Mouse (Mus musculus): ENCODE measurements around the gene Aldh16a1. TPM values are rescaled to one million over a fixed set of nuclear protein-coding genes. Genes with fewer than 3 reads are reported as not detected.
"Not testable (repeated sequence)": the region's sequence is repeated elsewhere in the genome, so short reads cannot be mapped to it uniquely, and the experiment has no call there.

Aldh16a1 gene
- total RNA-seq, 4 experiments from 2014 or later, result 76.3 to 79.7 (median 77.2) TPM

DNA sequence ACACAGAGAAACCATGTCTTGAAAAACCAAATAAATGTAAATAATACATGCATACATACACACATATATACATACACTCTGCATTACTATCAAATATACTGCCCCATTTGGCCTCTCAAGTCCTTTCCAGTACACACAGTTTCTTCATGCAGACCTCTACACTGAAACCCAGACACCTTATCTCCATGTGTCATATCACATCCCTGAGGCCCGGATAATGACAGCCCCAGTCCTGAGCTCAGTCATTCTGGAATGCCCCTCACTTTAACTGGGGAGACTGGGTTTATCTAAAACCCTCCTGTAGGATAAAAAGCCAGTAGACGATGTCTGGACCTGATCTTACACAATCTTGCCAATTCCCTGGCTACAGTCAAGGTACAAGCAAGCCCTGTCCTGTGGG, 40.9 kb downstream of the Aldh16a1 start:
- no peak for DNase-seq

DNA sequence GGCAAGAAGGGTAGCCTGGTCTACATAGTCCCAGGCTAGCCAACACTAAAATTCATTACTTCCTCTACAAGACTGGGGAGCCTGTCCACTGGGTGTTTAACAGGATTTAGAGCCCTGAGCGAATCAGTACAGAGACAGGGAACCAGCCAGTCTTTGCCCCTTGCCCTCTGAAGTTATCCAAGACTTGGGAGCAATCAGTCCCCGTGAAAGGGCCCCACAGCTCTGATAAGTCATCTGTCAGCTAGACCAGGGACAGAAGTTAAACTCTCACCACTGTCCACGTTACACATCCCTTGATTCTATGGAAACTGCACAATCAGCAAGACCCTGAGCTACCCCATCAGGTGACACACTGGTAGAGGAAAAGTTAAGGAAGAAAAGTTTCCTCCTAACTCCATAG, 41.9 kb downstream of the Aldh16a1 start:
- DNase-seq, result no peak

DNA sequence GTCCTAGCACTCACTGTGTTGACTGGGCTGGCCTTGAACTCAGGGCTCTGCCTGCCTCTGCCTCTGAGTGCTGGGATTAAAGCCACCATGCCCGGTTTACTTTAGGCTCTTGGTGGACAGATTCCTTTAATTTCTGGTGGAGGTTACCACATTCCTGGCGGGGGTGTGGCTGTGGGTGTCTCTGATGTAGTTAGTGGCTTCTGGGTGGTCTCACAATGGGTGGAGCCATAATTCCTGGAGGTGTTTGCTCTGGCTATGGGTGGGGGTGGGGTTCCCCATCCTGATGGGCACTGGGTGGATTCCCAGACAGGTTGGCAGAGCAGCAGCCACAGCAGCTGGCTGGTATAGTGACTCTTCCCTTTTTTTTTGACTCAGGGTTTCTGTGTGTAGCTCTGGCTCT, 42.4 kb downstream of the Aldh16a1 start:
- no peak for DNase-seq

DNA sequence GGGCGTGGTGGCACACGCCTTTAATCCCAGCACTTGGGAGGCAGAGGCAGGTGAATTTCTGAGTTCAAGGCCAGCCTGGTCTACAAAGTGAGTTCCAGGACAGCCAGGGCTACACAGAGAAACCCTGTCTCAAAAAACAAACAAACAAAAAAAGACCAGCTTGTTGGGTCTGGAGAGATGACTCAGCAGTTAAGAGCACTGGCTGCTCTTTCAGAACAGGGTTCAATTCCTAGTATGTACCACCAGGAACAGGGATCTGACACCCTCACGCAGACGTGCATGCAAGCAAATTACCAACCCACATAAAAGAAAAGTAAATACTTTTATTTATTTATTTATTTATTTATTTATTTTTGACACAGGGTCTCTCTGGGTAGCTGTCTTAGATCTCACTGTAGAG, 44.3 kb downstream of the Aldh16a1 start:
- not testable (repeated sequence) for DNase-seq

DNA sequence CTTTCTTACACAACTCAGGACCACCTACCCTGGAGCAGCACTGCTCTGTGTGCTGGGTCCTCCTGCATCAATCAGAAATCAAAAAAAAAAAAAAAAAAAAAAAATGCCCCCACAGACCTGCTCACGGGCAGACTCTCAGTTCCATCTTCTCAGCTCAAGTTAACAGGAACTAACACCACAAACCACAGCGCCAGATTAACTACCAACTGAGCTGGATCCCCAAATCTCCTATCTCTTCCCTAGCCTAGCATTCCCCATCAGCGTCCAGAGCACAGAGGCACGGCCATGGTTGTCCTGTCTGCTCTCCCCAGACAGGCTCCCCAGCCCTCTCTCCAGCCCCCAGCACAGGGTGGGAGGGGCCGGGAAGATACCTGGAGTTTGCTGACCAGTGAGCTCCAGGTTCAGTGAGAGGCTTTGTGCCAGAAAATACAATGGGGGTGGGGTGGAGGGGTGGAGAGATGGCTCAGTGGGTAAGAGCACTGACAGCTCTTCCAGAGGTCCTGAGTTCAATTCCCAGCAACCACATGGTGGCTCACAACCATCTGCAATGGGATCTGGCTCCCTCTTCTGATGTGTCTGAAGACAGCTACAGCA, 47.2 kb downstream of the Aldh16a1 start:
- DNase-seq, result no peak

DNA sequence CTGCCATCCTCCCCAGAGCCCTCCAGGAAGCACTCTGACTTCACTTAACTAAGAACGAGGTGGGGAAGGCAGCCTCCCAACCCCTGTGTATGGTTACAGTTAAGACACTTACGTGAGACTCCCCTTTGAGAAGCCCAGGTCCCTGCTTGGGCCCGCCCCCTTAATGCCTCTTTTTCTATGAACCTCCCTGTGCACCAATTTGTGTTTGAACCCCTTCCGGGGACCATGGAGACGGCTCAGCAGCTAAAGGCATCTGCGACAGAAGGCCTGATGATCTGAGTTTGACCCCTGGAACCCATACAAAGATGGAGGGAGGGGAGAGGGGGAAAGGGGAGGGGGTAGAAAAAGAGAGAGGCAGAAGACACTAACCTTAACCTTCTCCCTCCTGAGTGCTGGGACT, 47.9 kb downstream of the Aldh16a1 start:
- DNase-seq, result no peak

DNA sequence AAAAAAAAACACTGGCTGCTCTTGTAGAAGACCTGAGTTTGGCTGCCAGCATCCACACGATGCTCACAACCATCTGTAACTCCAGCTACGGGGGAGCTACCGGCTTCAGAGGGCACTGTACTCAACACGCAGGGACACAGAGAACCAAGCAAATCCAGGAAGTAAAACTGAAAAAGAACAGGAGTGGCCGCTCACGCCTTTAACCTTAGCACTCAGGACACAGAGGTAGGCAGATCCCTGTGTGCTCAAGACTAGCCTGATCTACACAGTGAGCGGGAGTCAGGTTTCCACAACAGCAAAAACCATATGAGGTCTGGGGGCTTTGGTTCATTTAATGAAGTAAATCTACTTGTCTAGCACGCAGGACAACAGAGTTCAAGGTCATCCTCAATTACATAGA, 48.9 kb downstream of the Aldh16a1 start:
- no peak for DNase-seq

DNA sequence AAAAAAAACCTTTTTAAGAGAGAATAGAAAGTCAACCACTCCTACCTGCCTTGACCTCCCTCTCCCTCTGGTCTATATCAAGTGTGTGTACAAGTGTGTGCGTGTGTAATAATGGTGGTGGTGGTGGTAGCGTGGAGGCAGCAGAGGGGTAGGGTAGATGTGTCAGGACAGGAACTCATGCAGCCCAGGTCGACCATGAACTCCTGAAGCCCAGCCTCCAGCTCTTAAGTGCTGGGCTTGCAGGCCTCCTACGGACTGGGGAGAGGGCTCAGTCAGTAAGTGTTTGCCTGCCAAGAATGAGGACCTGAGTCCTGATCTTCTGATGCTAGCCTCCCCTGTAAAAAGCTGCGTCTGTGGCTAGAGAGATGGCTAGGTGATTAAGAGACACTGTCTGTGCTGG, 49.4 kb downstream of the Aldh16a1 start:
- no peak for DNase-seq

DNA sequence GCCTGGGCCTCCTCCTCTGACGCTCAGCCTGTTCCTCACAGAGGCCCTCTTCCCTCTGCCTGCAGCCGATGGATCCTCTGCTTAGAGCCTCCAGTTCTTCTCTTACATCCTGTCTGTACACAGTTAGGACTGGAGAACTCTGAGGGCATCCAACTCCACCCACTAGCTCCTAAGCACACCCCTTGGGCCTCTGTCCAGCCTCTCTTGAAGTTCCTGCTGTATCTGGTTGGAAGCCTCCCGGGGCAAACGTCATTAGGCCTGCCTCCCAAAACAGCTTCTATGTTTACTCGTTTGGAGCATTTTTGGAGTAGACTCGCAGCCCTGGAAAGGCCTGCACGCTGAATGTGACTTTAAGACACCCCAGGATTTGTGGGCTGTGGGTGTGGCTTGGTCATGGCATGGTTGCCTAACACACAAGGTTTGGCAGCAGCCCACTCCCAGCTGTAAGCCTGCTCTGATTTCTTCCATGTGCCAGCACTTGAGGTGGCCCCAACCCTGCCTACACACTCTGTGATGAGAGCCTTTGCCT, 50.7 kb downstream of the Aldh16a1 start, which contains the start of gene Fcgrt:
TSS of gene Fcgrt (minus strand) at position 200 of the 529 bp plus-strand sequence.
- DNase-seq, result peak; percentile 96

DNA sequence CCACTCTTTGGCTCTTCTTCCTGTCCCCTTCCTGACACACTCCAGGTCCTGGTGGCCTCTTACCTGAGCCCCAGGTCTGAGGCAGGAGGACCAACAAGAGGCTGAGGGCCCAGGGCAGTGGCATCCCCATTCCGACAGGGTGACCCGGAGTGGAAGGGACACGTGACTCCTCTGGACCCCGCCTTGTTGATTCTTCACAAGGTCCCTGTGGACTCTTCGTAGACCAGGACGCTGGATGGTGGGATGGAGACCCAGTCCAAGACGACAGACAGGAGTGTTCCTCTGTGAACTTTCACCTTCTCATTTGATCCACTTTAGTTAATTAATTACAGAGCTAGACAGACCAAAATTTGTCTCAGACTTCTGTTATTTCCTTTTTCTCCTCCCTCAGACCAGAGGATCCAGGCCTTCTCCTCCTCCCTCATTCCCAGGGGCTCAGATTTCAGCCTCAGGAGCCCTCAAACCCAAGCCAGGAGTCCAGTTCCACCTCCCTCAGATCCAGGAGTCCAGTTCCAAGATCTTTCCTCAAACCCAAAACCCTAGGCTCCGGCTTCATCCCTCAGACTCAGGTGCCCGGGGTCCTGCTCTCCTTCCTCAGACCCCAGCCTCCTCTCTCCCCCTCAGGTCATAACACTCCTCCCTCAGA, 51.3 kb downstream of the Aldh16a1 start:
- no peak for DNase-seq

DNA sequence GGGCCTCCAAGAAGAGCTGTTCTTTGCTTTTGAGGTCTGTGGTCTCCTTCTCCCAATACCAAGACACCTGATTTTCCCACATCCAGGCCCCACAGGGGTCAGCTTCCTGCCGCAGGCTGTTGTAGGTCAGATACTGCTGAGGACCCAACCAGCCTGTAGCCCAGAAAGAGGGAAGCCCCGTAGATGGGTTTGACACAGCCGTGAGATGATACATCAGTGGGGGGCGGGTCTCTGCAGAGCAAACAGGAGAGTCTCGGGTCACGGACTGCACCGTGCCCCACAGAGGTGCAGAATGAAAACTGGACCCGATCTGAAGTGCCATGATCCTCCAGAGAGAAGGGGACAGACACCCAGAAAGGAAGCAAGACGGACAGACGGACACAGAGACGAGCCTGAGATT, 51.9 kb downstream of the Aldh16a1 start:
- no peak for DNase-seq

DNA sequence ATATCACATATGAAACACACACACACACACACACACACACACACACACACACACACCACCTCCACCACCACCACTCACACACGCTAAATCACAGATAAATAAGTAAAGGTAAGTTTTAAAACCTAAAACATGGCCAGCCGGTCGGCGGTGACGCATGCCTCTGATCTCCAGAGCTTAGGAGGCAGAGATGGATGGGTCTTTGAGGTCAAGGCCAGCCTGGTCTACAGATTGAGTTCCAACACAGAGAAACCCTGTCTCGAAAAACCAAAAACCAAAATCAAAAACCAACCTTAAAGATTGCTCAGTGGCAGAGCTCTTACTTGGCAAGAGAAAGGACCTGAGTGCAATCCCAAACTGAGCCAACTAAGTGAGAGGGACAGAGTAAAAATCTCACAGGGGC, 54.3 kb downstream of the Aldh16a1 start:
- DNase-seq, result no peak

DNA sequence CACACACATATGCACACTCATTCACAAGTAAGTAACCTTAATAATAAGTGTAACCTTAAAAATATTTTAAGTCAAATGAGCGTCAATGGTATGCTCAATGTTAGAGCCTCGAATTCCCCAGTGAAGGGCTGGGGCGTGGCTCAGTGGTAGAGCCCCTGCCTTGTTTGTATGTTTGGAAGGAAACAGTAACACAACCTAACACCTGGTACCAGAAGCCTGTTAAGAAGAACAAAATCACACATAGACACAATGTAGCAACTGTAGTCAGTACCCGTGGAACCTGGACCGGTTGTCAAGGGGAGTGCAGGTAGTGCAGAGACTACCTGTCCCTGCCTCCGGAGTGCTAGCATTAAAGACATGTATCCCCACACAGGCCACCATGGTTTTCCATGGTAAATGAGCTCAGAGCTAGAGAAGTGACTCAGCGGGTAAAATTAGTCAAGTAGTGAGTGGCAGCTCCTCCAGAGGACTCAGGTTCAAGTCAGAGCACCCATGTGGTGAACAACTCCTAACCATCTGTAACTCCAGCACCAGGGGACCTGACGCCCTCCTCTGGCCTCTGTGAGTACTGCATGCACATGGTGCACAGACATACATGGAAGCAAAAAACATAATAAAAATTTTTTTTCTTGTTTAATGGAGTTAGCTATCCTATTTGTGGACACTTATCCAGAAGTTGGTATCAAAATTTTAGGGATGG, 55.7 kb downstream of the Aldh16a1 start:
- DNase-seq, result no peak

DNA sequence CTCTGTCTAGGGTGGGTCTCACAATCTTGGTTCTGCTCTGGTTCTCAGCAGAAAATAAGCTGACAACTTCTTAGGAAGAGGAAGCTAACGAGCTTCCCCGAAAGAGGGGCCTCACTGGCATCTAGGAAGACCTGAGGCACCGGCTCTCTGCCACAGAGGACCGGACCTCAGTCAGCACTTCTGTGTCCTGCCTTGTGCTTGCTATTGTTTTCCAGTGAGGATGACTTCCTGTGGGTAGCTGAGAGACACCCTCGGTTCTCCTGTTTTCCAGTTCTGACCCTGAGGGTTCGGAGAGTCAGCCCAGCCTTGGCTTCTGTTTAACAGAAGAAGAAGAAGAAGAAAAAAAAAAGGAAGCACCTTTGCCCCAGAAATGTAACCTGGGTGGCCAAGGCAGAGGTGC, 56.9 kb downstream of the Aldh16a1 start:
- DNase-seq, result no peak

DNA sequence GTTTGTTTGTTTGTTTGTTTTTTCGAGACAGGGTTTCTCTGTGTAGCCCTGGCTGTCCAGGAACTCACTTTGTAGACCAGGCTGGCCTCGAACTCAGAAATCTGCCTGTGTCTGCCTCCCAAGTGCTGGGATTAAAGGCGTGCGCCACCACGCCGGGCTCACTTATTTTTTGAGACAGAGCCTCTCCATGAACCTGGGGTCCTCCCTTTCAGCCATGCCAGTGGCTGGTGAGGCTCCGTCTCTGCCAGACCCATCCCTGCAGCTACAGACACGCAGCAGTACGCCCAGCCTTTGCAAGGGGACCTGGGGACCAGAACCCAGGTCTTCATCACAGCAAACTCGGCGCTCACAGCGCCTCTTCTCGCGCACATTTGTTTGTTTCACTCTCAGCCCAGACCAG, 58.4 kb downstream of the Aldh16a1 start:
- DNase-seq, result not testable (repeated sequence)

DNA sequence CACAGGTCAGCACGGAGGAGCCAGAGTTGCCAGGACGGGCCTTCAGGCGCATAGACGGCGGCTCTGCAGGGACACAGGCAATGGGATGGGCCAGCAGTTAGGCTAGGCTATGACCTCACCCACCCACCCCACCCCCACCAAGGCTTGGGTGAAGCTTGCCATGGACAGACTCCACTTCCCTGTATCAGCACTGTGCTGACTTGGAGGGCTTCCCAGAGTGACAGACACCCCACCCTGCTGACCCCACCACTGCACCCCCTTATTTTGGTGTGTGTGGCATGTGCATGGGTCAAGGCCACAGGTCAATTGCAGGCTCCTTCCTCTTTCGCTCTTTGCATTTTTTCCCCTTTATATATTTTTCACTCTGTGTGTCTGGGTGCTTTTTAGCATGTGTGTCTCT, 59.0 kb downstream of the Aldh16a1 start:
- no peak for DNase-seq

DNA sequence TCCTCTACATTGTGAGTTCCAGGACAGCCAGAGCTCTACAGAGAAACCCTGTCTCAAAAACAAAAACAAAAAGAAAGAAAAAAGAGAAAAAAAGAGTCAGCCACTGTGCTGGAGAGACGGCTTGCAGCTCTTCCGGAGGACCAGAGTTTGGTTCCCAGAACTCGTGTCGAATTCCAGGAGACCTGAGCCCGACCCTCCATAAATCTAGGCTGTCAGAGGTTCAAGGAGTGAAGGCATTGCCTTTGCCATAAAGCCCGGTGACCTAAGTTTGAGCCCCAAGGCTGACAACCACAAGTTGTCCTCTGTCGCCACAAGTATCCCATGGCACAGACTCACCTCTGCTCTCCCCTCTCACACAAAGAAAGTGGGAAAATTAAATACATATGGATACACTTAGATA, 60.3 kb downstream of the Aldh16a1 start:
- DNase-seq, result no peak

DNA sequence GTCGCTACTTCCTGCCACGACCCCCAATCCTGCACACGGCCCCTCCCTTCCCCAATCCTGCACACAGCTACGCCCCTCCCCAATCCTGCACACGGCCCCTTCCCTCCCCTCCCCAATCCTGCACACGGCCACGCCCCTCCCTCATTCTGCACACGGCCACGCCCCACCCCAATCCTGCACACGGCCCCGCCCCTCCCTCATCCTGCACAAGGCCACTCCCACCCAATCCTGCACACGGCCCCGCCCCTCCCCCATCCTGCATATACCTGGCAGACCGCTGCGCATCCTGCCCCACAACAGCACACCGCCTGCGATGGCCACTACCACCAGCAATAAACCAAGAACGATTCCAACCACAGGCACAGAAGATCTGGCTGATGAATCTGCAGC, 60.9 kb downstream of the Aldh16a1 start:
- no peak for DNase-seq

DNA sequence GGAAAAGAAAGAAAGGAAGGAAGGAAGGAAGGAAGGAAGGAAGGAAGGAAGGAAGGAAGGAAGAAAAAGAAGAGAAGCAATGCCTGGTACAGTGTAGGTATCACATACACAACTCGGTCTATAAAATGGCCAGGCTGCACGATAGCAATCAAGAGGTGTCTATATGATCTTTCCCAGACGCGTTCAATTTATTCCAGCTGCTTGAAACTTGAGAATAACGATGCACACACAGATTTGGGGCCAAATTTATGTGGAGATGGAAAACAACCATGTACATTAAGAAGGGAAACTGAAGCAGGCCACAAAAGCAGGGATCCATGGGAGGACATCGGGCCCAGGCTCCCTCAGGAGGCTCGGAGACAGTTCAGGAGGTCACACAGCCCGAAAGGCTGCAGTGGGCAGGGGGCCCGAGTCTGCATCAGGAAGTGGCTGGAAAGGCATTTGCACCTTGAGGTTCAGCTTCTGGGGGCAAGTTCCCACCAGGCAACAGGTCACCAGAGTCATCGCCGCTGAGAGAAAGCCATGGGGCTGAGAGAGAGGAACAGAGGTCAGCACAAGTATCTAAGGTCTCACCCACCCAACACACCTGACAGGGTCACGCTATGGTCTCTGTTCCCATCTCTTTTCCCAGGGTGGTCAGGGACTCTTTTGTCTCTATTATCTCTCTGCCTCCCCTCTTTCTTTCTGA, 61.4 kb downstream of the Aldh16a1 start:
- no peak for DNase-seq

DNA sequence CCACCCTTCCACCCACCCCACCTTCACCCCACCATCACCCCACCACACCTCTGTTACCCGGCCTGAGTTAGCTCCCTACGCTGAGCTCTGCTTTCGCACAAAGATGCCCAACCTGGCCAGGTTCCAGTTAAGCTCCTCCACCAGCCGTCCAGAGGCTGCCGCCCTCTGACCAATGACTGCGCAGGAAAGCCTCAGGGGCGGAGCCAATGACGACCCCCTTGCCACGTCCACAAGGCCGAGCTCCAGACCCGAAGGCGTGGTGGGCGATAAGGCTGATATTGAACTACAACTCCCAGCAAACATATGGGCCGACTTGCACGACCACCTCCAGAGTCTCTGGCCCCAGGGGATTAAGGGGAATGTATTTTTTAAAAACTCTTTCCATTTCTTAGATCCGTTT, 62.3 kb downstream of the Aldh16a1 start, which contains the start of gene Rcn3:
TSS of gene Rcn3 (minus strand) at position 174 of the 400 bp plus-strand sequence.
- DNase-seq, result no peak

DNA sequence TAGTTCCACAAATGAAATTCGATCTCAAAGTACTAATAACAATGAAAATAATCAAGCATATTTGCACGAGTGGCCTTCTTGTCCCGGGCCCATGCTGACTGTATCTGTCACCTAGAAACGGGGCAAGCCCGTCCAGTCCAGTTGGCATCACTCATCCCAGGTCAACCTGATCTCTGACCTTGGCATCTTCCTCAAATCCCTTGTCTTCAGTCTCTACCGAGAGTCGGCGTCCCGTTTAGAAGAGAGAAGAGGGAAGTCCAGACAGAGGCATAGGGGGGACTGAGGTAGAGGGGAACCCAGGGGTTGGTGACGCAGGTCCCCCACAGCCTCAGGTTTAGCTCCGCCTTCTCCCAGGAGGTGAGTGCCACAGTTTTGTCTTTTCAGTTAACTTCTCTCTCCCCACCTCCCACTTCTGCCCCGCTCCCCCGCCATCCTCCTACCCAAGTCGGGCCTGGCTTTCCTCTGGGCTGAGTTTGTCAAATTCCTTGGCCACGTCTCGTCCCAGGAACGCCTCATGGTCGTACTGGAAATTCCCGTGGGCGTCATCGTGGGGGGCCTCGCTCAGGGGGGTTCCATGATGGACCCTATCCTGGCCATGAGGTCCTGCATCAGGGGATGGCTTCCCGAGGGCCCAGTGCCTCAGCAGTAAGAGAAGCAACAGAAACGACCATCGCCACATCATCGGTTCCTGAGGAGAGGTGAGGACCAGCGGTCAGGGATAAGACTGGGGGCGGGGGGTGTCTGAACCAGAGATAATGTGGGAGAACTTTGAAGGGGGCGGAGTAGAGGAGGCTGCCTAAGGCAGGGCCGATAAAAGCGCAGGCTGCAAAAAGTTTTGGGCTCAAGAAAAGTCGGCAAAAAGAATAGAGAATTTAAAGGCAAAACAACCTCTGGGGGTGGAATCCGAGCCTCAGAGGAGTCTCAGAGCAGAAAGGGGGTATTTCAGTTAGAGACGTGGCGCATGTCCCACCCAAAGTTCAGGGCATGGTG, 63.1 kb downstream of the Aldh16a1 start:
- DNase-seq, result no peak

All from adrenal gland, adult 8-10 months (tissue).